Mouse (Mus musculus): Measurements from ENCODE around the gene Ash1l.

Ash1l gene

GRCm38 (mm10) chr3:88950576-88951326, at the start of gene Ash1l, which contains the start of gene Dap3:
Gene Ash1l (plus strand): TSS chr3:88950622.
Gene Dap3 (minus strand): TSS chr3:88951181.
- peak; percentile 91 for DNase-seq (ENCODE audit: low read depth)

DNA sequence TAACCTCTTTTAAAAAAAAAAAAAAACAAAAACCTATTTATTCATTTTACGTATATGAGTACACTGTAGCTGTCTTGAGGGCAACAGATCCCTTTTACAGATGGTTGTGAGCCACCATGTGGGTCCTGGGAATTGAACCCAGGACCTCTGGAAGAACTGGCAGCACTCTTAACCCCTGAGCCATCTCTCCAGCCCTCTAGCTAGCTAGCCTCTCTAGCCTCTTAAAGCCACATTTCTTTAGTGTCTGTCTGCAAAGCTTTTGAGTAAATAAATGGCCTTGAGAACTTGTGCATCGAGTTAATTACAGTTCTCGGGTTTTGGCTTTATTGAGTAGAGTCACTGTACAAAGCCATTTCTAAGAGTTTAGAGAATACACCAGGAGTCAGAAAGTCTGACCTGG, 45.6 kb upstream of the Ash1l start:
- DNase-seq (ENCODE audit: low read depth), result no peak

GRCm38 (mm10) chr3:88905209-88905608, 45.2 kb upstream of the Ash1l start:
- DNase-seq (ENCODE audit: low read depth), result no peak

GRCm38 (mm10) chr3:88905741-88906140, 44.7 kb upstream of the Ash1l start:
- DNase-seq (ENCODE audit: low read depth), result no peak

DNA sequence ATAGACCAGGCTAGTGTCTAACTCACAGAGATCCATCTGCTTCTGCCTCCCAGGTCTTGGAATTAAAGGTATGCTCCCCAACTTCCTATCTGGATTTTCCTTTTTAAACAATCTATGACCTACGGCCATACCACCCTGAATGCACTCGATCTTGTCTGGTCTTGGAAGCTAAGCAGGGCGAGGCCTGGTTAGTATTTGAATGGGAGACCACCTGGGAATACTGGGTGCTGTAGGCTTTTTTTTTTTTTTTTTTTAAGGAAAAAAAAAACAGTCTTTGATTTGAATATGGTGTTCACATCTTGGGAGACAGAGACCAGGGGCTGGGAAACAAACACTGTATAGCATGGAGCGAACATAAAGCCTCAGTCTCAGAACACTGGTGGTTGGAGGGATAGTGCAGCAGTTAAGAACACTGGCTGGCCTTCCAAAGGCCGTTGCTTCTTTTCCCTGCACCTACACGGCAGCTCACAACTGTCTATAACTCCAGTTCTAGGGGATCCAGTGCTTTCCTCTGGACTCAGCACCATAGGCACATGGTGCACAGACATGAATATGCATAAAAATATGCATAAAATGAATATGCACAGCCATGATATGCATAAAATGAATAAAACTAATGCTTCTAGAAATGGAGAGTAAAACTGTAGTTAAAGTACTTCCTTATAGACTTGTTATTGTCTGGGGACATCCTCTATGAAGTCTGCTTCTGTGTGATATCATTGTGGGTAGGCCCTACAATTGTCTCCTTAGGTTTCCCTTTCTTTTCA, 43.8 kb upstream of the Ash1l start:
- DNase-seq (ENCODE audit: low read depth), result no peak

GRCm38 (mm10) chr3:88912585-88912984, 37.8 kb upstream of the Ash1l start:
- DNase-seq (ENCODE audit: low read depth), result no peak

- peak; percentile 96 for DNase-seq (ENCODE audit: low read depth)
These were observed 36.7 kb upstream of the Ash1l start, which contains the start of gene Msto1 for GRCm38 (mm10) chr3:88913511-88914383. Gene Msto1 (minus strand): TSS chr3:88913999.

GRCm38 (mm10) chr3:88914384-88914810, 36.0 kb upstream of the Ash1l start:
- DNase-seq (ENCODE audit: low read depth), result no peak

DNA sequence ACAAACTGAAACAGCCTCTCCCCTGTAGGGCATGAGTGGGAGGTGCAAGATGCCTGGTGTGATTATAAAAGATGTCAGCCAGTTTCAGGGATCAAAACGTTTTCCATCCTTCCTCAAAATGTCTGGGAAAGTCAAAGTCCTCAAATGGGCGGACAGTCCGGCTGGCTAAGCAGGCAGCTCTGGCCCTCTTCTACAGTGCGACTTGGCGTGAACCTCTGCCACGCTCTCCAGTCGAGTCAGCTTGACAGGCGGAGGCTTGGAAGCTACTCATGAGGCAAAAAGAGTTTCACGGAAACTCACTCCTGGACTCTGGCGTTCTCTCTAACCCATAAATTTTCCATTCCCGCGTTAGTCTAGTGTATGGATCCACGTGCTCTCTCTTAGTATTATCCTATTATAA, 31.4 kb upstream of the Ash1l start:
- no peak for DNase-seq (ENCODE audit: low read depth)

DNA sequence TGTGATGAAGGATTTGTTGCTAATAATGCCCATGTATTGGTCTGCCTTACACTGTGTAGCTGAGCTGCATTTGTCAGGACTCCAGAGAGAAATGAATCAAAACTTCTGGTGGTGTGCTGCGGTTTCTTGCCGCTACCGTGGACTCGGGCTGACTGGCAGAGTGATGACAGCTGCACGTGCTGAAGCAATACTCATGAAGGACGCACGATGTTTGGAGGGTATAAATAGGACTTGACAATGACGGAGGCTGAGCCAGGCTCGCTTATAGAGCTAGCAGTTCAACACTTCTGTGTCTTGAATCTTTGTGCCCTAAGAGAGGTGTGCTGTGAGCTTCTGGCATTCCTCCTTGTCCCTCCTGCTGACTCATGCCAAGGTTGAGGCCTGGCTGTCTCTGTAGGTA, 29.0 kb upstream of the Ash1l start:
- no peak for DNase-seq (ENCODE audit: low read depth)

- DNase-seq (ENCODE audit: low read depth), result no peak
These were observed 26.3 kb upstream of the Ash1l start for GRCm38 (mm10) chr3:88923989-88924591.

DNA sequence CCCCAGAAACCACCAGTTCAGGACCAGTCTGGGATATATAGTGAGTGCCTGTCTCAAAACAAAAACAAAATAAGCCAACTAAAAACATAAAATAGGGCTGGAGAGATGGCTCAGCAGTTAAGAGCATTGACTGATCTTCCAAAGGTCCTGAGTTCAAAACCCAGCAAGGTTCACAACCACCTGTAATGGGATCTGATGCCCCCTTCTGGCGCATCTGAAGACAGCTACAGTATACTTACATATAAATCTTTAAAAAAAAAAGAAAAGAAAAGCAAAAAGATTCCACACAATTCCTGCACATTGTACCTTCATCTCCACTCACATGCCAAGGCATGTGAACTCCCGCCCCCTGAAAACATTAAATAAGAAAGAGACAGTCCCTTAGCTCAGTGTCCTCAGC, 24.8 kb upstream of the Ash1l start:
- DNase-seq (ENCODE audit: low read depth), result peak; percentile 23

DNA sequence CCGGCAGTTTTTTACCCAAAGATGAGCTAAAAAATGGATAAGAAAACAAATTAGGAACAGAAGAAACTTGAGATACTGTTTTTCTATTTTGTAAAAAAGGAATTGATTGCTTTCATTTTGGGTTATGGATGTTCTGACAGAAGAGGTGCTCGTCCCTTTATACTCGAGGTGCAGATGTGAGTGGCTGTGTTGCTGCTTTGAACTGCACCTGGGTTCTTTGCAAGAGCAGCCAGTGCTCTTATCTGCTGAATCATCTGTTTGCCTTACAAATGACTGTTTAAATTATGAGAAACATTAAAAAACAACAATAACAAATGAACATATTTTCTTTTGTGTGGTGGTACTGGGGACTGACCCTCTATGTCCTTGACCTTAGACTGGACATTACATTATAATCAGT, 20.9 kb upstream of the Ash1l start:
- no peak for DNase-seq (ENCODE audit: low read depth)

DNA sequence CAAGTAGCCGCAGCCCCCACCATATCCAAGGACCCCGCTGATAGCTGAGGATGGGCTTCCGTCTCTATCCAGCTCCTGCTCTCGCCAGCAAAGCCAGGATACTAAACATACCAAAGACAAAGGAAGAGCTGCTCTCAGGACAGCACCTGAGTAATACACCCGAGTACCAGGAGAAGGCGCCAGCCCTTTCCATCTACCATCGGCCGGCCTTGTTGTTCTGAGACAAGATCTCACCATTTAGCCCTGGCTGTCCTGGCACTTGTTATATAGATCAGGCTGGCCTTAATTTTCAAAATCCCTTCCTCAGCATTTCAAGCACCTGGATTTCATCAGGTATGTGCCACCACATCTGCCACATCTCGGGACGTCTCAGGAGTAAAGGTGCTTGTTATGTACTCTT, 11.4 kb upstream of the Ash1l start:
- no peak for DNase-seq (ENCODE audit: low read depth)

GRCm38 (mm10) chr3:88939749-88940148, 10.7 kb upstream of the Ash1l start:
- peak; percentile 84 for DNase-seq (ENCODE audit: low read depth)

GRCm38 (mm10) chr3:88942316-88942880, 8.0 kb upstream of the Ash1l start:
- DNase-seq (ENCODE audit: low read depth), result no peak

DNA sequence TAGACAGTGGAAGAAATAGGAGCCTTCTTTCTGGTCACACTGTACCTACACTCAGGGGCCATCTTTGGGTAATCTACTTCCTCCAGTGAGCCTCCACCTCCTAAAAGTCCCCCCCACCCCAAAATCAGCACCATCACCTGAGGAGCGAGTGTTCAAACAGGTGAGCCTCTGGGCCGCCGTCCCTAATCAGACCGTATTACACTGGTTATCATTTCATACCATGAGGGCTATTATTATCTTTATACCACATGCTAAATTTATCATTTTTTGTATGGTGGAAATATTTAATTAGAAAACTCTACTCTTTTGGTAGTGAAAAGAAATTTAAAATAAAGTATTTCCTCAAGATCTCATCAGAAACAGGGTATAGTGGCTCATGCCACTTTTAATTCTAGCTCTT, 6.3 kb upstream of the Ash1l start:
- DNase-seq (ENCODE audit: low read depth), result no peak

DNA sequence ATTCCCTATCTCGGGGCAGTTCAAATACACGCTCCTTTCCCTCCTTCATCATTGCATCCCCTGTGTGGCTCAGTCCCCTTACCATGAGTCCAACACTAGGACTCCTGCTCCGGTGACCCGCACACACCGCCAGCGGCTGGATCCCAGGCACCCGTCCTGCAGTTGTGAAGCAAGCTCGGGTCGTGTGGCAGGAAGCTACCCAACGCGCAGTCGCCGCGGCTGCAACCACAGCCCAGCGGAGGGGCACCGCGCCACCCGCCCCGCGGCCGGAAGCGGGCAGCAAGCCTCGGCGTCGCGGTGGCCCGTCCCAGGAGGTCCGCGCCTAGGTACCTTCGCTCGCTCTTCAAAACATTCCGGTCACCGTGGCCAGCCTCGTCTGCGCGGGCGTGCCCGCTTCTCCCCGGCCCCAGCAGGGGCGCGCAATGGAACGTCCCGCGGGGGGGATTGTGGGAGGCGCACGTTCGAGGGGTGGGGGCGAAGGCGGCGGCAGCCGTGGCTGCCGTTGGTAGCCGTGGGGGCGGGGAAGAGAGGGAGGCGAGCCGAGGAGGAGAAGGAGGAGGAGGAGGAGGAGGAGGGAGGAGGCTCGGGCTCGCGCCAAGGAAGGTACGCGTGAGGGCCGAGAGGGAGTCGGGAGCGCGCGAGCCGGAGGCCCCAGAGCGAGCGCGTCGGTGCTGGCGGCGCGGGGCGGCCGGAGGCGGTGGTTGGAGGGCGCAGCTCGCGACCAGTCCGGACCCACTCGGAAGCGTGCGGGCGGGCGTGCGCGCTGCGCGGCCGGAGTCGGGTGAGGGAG, 441 bp upstream of the Ash1l start:
- DNase-seq (ENCODE audit: low read depth), result peak; percentile 91

GRCm38 (mm10) chr3:88951327-88951800, 942 bp downstream of the Ash1l start:
- no peak for DNase-seq (ENCODE audit: low read depth)

- no peak for DNase-seq (ENCODE audit: low read depth)
These were observed 2.8 kb downstream of the Ash1l start for GRCm38 (mm10) chr3:88953246-88953645.

- no peak for DNase-seq (ENCODE audit: low read depth)
These were observed 3.3 kb downstream of the Ash1l start for GRCm38 (mm10) chr3:88953736-88954135.

All from induced T-regulatory cell, adult 2 months (primary cell).